Mouse (Mus musculus) CH12.LX (cell line): ENCODE measurements around the gene Borcs8. TPM values are rescaled to one million over a fixed set of nuclear protein-coding genes. Genes with fewer than 3 reads are reported as not detected.

ENCODE experiments used
- DNase-seq: peaks from one replicate; pipeline ENCODE4 v3.0.0-alpha.2; 2013; ENCODE audit errors: extremely low read depth
- H3K27ac ChIP-seq: 2 replicates; pipeline ENCODE4 v1.5.1; 2012; ENCODE audit warnings: low read depth, mild to moderate bottlenecking, control low read depth, moderate library complexity; ENCODE audit not compliant: insufficient read depth
- H3K27me3 ChIP-seq: replicated peaks from 2 replicates; pipeline ENCODE3; 2012; ENCODE audit warnings: inconsistent platforms
- H3K36me3 ChIP-seq, 2 experiments: replicated peaks in 1 of 2; 2 replicates each; pipeline versions ENCODE3 to v1.6.1; 2012; ENCODE audit warnings: inconsistent platforms in 1 of 2, low read length in 1 of 2, mild to moderate bottlenecking in 1 of 2, mixed read lengths in 1 of 2, moderate library complexity in 1 of 2; ENCODE audit not compliant: control insufficient read depth in 1 of 2, insufficient read depth in 1 of 2
- H3K4me1 ChIP-seq, 2 experiments: 2 replicates each; pipeline ENCODE4 v1.6.1; 2012; ENCODE audit warnings: inconsistent platforms in 1 of 2, moderate library complexity in 1 of 2; ENCODE audit not compliant: insufficient read depth in 2 of 2, control insufficient read depth in 1 of 2
- H3K4me2 ChIP-seq: 2 replicates; pipeline ENCODE4 v1.6.1; 2012; ENCODE audit warnings: low read depth, mild to moderate bottlenecking, control low read depth; ENCODE audit not compliant: poor library complexity, insufficient read depth, severe bottlenecking
- H3K4me3 ChIP-seq, 3 experiments: fragments of 150-350 bp in 1 of 3; sonication (generic) in 1 of 3; replicated peaks in 1 of 3; 2 replicates each; pipeline versions ENCODE3 to v1.5.1; 2011 to 2012; ENCODE audit warnings: low read depth in 2 of 3, low read length in 2 of 3, mild to moderate bottlenecking in 2 of 3, moderate library complexity in 2 of 3, control low read depth in 1 of 3, improper control_type of control experiment in 1 of 3, inconsistent platforms in 1 of 3, mixed read lengths in 1 of 3; ENCODE audit not compliant: poor library complexity in 1 of 3
- H3K79me2 ChIP-seq: replicated peaks from 2 replicates; pipeline ENCODE4 v1.6.1; 2012; ENCODE audit warnings: mild to moderate bottlenecking, moderate library complexity; ENCODE audit not compliant: control insufficient read depth, poor library complexity, insufficient read depth, severe bottlenecking; ENCODE audit errors: extremely low read depth
- H3K9ac ChIP-seq: 2 replicates; pipeline ENCODE4 v1.6.1; 2012; ENCODE audit warnings: low read depth, mild to moderate bottlenecking, control low read depth, moderate library complexity; ENCODE audit not compliant: insufficient read depth
- H3K9me3 ChIP-seq: replicated peaks from 2 replicates; pipeline ENCODE3; 2012; ENCODE audit warnings: low read length, inconsistent platforms, mixed read lengths
- CHD2 ChIP-seq: IDR thresholded peaks from 2 replicates; pipeline ENCODE4 v1.6.1; 2011; ENCODE audit warnings: low read length, improper control_type of control experiment
- ELF1 ChIP-seq: IDR thresholded peaks from 2 replicates; pipeline ENCODE4 v1.6.1; 2014; ENCODE audit warnings: low read depth, mild to moderate bottlenecking, inconsistent platforms, low read length, improper control_type of control experiment
- ETS1 ChIP-seq: conservative IDR thresholded peaks from 2 replicates; pipeline ENCODE4 v1.6.1; 2012; ENCODE audit warnings: low read depth, mild to moderate bottlenecking, inconsistent platforms, low read length, improper control_type of control experiment, moderate library complexity
- HCFC1 ChIP-seq: IDR thresholded peaks from 2 replicates; pipeline ENCODE4 v1.6.1; 2012; ENCODE audit warnings: low read depth, mild to moderate bottlenecking, inconsistent platforms, low read length, improper control_type of control experiment
- KAT2A ChIP-seq: IDR thresholded peaks from 2 replicates; pipeline ENCODE4 v1.6.1; 2012; ENCODE audit warnings: low read length, improper control_type of control experiment, inconsistent platforms; ENCODE audit not compliant: insufficient replicate concordance
- MAX ChIP-seq: IDR thresholded peaks from 2 replicates; pipeline ENCODE4 v1.6.1; 2011; ENCODE audit warnings: low read length, improper control_type of control experiment
- MAZ ChIP-seq: IDR thresholded peaks from 2 replicates; pipeline ENCODE4 v1.6.1; 2012; ENCODE audit warnings: low read depth, mild to moderate bottlenecking, inconsistent platforms, low read length, improper control_type of control experiment, moderate library complexity
- MYC ChIP-seq: IDR thresholded peaks from 2 replicates; pipeline ENCODE4 v1.6.1; 2011; ENCODE audit warnings: low read depth, mild to moderate bottlenecking, improper control_type of control experiment, low read length
- NRF1 ChIP-seq: IDR thresholded peaks from 2 replicates; pipeline ENCODE4 v1.6.1; 2014; ENCODE audit warnings: low read depth, mild to moderate bottlenecking, inconsistent platforms, low read length, improper control_type of control experiment, moderate library complexity
- PAX5 ChIP-seq: IDR thresholded peaks from 2 replicates; pipeline ENCODE4 v1.6.1; 2012; ENCODE audit warnings: low read length, inconsistent platforms, mixed read lengths
- POLR2A ChIP-seq: IDR thresholded peaks from 2 replicates; pipeline ENCODE4 v1.6.1; 2011; ENCODE audit warnings: low read depth, mild to moderate bottlenecking, improper control_type of control experiment, low read length
- RAD21 ChIP-seq: IDR thresholded peaks from 2 replicates; pipeline ENCODE4 v1.6.1; 2011; ENCODE audit warnings: low read depth, mild to moderate bottlenecking, low read length, improper control_type of control experiment, moderate library complexity
- SIN3A ChIP-seq: IDR thresholded peaks from 2 replicates; pipeline ENCODE4 v1.6.1; 2012; ENCODE audit warnings: low read length, improper control_type of control experiment, inconsistent platforms
- TCF12 ChIP-seq: IDR thresholded peaks from 2 replicates; pipeline ENCODE4 v1.6.1; 2014; ENCODE audit warnings: low read depth, mild to moderate bottlenecking, inconsistent platforms, low read length, improper control_type of control experiment
- UBTF ChIP-seq: IDR thresholded peaks from 2 replicates; pipeline ENCODE4 v1.6.1; 2012; ENCODE audit warnings: low read depth, mild to moderate bottlenecking, inconsistent platforms, low read length, improper control_type of control experiment, moderate library complexity
- USF1 ChIP-seq: IDR thresholded peaks from 2 replicates; pipeline ENCODE4 v1.6.1; 2014; ENCODE audit warnings: low read depth, mild to moderate bottlenecking, inconsistent platforms, low read length, improper control_type of control experiment
- dilution Hi-C: fragments of 300-500 bp; cut with MboI; formaldehyde crosslinking; loops from 2 replicates; pipeline ENCODE4 v1.14.3; 2020; ENCODE audit warnings: low sequenced_read_pairs; ENCODE audit not compliant: extremely low pct_unique_long_range_greater_than_20kb, extremely low pct_ligation_motif_present
- in situ Hi-C: fragments of 300-500 bp; cut with MboI; formaldehyde crosslinking; loops from 3 replicates; pipeline ENCODE4 v1.14.3; 2019; ENCODE audit warnings: low sequenced_read_pairs, low pct_ligation_motif_present, low pct_unique_long_range_greater_than_20kb, mixed read lengths
- polyA plus RNA-seq: library from polyadenylated mRNA; unstranded; fragments of >175 nt; gene quantifications from 2 replicates; pipeline ENCODE4 v1.2.1, GENCODE M21; 2012; ENCODE audit warnings: low read depth; ENCODE audit not compliant: insufficient read length
- total RNA-seq, 2 experiments: library from RNA; depleted of rRNA; stranded (reverse); fragments of 300-350 nt in 1 of 2; fragments of >200 nt in 1 of 2; gene quantifications; 2 replicates each; pipeline ENCODE4 v1.2.3; 2012 to 2014

Borcs8 gene
- total and polyA plus RNA-seq, 3 experiments, result 22.2 to 56.4 (median 44.0) TPM

- no peak for TF ChIP-seq KAT2A
Measured at GRCm38 (mm10) chr8:70124992-70125391, 14.3 kb upstream of the Borcs8 start (continued).

- Histone ChIP-seq H3K9ac (no peak overlapping the region), H3K9me3 (no peaks in the 10 kb centered on the region), H3K36me3 (peaks cover 6 to 19% of the 10 kb centered on the region in 2 experiments), H3K27me3 (no peaks in the 10 kb centered on the region), H3K79me2 (peaks cover 14% of the 10 kb centered on the region), H3K4me2 (no peak overlapping the region), H3K4me3 (no peak overlapping the region), H3K4me1 (peaks cover 6 to 35% of the 10 kb centered on the region in 2 experiments; a peak in 3 of 4 replicates), H3K27ac (no peak overlapping the region)
- TF ChIP-seq RAD21, result no peak
- in situ Hi-C loops, result no loop called here
- dilution Hi-C loops, result no loop called here
- DNase-seq, result no peak
Measured at GRCm38 (mm10) chr8:70128435-70128834, 10.9 kb upstream of the Borcs8 start.

GRCm38 (mm10) chr8:70129309-70129952 is 9.9 kb upstream of the Borcs8 start:
- TF ChIP-seq POLR2A, result no peak
- no peak for TF ChIP-seq TCF12
- no peak for TF ChIP-seq MAX
- no peak for TF ChIP-seq HCFC1
- no peak for TF ChIP-seq KAT2A
- TF ChIP-seq ETS1, result no peak
- no peak for TF ChIP-seq MAZ
- TF ChIP-seq MYC, result no peak
- no peak for TF ChIP-seq ELF1
- TF ChIP-seq USF1, result no peak
- no peak for TF ChIP-seq NRF1
- no peak for TF ChIP-seq UBTF
- TF ChIP-seq CHD2, result no peak
- no peak for TF ChIP-seq SIN3A
- no peak for TF ChIP-seq PAX5
- TF ChIP-seq, all 38 proteins: peak for 0
- dilution Hi-C loops (no loop called here), in situ Hi-C loops (no loop called here)
- Histone ChIP-seq H3K9ac (no peak overlapping the region), H3K4me2 (no peak overlapping the region), H3K4me3 (no peak overlapping the region), H3K27me3 (no peaks in the 10 kb centered on the region), H3K9me3 (no peaks in the 10 kb centered on the region), H3K4me1 (peaks cover 10 to 43% of the 10 kb centered on the region in 2 experiments; a peak in 3 of 4 replicates), H3K27ac (no peak overlapping the region), H3K79me2 (peaks cover 14% of the 10 kb centered on the region), H3K36me3 (peaks cover 16 to 29% of the 10 kb centered on the region in 2 experiments)
- no peak for DNase-seq
